Mouse (Mus musculus): ENCODE measurements around the gene Catsperg2.
"Not testable (repeated sequence)": the region's sequence is repeated elsewhere in the genome, so short reads cannot be mapped to it uniquely, and the experiment has no call there.

Catsperg2 gene

DNA sequence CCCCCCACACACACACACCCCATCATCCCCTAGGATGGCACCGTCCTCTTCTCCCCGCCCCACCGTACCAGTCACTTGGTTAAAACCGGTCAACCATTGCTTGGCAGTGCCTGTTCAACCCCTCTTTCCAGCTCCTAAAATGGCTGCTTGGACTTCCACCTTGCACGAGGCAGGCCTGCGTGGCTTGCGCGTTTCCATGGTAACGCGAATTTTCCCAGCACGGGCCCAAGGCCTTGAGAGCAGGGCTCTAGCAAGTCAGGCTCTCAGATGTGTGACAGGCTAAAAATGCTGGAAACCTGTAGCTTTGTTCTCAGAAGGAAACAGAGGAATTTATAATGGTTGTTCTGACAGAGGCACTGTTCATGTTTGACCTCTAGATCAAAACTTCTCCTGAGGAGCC lies at the start of gene Catsperg2:
TSS of gene Catsperg2 (minus strand) at position 173 of the 400 bp plus-strand sequence.
- not testable (repeated sequence) for DNase-seq (ENCODE audit: low read depth)

DNA sequence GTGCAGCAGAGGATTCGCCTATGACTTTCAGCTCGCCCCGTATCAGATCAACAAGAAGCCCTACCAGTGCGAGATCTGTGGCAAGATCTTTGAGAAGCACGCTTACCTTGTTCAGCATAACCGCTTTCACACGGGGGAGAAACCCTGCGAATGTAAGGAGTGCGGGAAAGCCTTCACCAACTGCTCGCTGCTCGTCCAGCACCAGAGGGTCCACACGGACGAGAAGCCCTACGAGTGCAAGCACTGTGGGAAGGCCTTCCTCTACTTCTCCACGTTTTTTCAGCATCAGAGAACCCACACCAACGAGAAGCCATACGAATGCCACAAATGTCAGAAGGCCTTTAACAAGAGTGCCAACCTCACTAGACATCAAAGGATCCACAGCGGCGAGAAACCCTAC lies 49.7 kb upstream of the Catsperg2 start:
- no peak for DNase-seq (ENCODE audit: low read depth)

DNA sequence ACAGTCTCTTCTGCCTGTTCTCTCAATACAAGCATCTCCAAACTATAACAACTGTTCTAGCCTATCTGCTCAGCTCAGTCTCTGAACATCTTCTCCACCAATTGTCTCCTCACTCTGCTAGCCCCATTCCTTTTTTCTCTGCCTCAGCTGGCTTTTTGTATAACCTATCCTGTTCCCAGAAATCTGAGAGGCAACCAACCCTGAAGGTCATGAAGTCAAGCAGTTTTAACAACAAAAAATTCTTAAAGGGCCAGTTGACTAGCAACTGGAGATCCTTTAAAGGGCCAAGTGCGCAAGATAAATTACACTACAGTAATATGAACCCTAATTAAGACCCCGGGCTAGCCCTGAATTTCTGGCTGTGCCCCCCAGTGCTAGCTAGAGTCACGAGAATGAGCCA lies 47.5 kb upstream of the Catsperg2 start:
- no peak for DNase-seq (ENCODE audit: low read depth)

DNA sequence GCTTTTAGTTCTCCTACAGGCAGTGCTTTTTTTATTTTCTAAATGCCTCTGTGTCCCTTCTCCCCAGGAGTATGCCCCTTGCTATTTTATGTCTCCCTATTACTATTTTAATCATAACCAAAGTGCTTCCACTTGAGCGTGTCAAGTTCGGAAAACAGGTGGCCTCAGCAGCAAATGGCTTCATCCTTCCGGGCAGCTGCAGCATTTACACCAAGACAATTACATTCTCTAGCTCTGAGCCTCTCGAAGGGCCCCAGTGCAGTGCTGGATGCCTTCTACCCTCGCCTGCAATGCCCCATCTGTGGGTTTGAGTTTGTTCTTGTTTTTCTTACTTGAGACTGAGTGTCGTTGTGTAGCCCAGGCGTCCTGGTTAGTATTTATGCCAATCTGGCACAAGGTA lies 46.7 kb upstream of the Catsperg2 start:
- DNase-seq (ENCODE audit: low read depth), result no peak

DNA sequence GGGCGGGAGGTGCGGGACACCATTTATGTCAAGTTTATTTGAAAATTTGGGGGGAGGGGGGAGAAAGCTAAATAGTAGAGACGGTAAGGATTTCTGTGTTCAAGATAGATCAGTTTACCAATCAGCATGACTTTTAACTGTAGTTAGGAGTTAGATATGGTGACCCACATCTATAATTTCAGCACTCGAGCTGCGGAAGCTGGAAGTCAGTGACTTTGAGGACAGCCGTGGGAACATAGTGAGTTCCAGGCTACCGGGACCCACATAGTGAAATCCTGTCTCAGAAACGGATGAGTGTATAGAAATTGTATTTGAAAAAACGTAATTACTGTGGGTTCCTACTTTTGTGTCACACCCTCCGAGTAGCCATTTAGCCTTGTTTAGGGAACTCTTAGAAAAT lies 42.1 kb upstream of the Catsperg2 start:
- no peak for DNase-seq (ENCODE audit: low read depth)

DNA sequence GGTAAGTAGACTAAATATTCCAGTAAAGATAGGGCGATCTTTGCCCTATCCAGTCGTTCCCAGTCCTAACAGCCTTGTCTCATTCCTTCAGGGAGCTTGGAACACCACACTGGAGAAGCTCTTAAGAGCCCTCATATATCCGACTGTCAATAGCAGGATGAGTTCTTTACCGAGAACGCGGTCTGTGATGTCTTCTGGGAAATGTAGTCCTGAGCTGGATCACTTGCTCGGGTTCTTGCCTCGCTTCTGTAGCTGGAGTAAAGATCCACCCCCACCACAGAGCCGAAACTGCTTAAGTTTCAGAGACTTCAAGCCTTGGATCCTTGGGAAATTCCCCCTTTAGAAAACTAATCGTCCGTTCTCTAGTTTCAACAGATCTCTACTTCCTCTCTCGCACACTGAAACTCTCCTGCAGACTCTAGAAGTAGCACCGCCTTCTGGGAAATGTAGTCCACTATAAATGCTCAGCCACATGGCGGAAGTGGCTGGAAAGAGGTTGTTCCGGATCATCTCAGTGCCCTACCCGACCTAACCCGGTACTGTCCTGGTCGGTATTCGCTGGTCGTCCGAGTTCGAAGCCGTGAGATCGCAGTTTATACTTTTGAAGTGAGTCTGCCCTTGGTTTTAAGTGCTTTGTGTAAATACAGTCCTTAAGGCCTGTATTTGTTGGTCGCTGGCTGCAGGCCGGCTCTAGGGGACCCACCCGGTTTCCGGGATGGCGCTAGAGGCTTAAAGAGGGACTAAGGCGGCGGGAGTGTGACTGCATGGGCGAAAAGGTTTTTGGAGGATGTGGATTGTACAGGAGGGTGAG lies 41.5 kb upstream of the Catsperg2 start, which contains the start of gene Zfp84:
TSS of gene Zfp84 (plus strand) at position 463 of the 811 bp plus-strand sequence.
- DNase-seq (ENCODE audit: low read depth), result peak; percentile 89

DNA sequence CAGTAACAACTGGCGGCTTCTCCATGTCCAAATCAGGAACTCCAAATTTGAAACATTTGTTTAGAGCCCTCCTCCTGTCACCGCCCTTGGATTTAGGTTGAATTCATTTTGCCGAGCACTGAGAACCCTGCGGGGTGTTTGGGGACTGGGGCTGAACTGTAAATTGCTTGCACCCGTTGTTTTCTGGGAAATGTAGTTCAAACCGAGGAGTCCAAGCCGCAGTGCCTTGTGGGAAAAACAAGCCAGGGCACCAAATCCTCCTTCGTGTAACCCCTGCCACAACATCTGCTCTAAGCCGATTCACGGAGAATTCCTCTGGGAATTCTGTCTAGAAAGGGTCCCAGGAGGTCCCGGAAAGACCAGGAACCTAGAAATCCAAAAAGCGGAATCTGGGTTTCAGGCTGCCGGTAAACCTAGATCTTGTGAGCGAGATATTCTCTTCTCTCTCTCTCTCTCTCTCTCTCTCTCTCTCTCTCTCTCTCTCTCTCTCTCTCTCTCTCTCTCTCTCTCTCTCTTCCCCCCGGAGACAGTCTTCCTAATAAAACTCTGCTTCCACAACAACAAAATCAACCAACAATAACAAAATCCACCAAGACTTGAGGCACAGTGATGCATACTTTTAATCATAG lies 40.3 kb upstream of the Catsperg2 start:
- peak; percentile 68 for DNase-seq (ENCODE audit: low read depth)

DNA sequence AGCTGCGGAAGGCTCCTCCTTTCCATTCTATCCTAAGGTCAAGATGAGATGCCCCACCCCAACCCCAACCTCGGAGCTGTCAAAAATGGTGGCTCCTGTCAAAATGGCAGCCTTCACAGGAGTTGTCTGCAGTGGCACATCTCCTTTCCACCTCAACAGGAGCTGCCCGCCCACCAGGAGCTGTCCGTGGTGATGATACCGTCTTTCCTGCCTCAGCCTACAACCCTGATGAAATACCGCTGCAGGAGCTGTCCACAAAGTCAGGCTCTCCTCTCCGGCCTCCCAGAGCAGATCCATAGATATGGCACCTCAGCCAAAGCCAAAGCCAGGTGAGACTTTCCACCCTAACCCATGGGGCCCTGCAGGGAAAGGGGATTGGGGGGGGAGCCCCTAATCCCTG lies 37.9 kb upstream of the Catsperg2 start:
- no peak for DNase-seq (ENCODE audit: low read depth)

DNA sequence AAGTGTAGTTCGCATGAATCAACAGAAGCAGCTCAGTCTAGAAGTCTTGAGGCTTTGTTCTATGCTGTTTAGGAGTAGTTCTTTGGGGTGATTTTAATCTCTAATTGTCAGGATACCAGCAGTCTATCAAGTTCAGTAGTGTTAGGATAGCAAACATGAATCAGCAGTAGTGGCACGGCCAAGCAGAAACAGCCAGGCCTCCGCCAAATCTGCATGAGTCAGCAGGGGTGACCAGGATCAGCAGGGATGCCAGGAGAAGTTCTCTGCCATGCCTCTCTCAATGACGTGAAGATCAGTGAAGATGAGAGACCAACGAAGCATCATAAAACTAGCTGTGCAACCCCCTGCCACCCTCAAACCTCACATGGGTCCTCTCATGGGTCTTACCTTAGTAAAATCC lies 33.6 kb upstream of the Catsperg2 start:
- no peak for DNase-seq (ENCODE audit: low read depth)

DNA sequence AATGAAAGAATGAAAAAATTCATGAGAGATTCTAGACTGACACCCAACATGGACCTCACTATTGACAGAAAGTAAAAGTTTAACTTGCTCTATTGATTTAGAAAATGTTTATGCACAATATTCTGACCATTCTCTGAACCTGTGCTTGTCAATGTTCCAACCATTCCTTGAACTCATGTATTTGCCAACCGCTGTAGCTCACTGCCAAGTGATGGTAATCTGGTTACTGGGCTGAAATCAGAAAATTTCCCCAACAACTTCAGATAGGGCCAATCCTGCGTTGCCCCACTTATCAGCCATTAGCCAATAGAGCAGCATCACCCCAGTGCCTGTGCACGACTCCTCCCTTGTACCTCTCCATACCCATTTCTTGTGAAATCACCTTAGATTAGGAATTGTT lies 15.4 kb upstream of the Catsperg2 start:
- DNase-seq (ENCODE audit: low read depth), result no peak

DNA sequence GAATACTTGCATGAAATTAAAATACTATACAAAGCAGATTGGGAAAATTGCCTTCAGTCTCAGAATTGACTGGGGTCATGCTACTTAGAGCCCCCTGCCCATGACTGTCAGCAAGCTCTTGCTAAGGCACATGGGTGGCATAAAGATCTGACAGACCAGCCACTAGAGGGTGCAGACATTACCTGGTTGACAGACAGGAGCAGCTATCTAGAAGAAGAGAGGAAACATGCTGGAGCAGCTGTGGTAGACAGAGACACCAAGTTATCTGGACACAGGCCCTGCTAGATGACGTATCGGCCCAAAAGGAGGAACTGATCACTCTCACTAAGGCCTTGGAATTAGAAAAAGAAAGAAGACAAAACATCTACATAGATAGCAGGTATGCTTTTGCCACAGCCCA lies 1.2 kb upstream of the Catsperg2 start:
- DNase-seq (ENCODE audit: low read depth), result no peak

DNA sequence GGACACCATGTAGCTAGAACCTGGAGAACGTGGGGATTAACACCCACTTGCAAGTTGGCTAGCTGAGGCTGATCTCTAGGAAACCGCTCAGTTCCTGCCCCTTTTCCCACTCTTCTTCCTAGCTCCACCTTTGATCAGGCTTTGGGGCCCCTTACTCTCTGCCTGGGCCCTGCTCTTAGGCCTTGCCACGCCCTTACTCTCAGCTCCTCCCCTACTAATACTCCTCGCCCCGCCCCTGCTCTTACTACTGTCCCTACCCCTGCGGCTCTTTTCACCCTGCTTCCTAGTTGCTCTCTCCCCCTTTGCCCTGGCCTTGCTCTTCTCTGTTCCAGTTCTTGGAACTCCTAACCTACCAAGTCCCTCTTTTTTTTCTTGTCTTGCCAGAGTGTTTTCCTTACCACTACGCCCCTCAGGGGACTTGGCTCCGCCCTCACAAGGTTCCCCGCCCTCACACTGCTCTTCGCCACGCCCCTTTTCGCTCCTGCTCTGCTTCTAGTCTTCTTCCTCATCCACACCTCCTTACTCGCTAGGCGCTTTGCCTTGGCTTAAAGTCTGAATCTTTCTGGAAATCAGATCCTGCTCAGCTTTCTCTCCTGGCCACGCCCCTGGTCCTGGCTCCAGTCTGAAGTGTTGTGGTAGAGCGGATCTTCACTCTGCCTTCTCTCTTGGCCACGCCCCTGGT lies 1.2 kb downstream of the Catsperg2 start:
- DNase-seq (ENCODE audit: low read depth), result not testable (repeated sequence)

DNA sequence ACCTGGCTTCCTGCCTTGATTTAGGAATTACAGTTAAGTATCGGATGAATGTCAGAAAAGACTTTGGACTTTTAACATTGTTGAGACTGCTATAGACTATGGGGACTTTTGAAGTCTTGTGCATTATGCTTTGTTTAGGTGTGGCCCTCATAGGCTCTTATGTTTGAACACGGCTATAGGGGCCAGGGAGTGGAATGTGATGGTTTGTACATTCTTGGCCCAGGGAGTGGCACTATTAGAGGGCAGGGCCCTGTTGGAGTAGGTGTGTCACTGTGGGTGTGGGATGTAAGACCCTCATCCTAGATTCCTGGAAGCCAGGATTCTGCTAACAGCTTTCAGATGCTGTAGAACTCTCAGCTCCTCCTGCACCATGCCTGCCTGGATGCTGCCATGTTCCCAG lies 17.9 kb downstream of the Catsperg2 start:
- DNase-seq (ENCODE audit: low read depth), result not testable (repeated sequence)

DNA sequence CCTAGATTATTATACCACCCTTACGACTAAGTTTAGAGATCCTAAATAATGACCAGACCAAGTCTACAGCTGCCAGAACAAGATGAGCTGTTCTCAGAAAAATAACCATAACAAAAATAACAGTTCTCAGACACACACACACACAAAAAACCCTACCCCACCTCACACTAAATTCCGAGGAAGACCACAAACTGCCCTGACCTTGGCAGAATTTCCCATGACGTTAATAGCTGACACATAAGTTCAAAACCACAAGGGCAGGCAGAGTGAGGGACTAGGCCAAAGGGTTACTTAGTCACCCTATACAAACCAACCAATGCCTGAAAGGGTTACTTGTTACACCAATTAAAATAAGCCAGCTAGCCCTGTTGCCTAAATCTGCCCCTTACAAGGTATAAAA lies 31.6 kb downstream of the Catsperg2 start:
- DNase-seq (ENCODE audit: low read depth), result not testable (repeated sequence)

DNA sequence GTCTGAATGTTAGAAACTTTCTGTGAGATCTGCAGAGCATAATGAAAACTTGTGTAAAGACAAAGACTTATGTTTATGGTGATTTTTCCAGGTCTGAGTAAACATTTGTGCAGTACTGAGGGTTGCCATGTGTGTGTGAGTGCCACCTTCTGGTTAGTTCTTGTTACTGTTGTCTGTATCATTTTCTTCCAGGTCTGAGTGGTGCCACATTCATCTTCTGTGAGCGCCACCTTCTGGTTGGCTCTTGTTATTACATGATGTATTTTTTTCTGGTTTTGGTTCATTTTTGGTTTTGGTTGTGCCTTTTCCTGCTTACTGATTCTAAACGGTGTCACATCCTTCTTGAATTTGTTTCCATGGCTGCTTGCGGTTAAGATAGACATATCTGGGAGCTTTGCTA lies 45.0 kb downstream of the Catsperg2 start:
- DNase-seq (ENCODE audit: low read depth), result peak; percentile 2
